Mouse (Mus musculus): Measurements from ENCODE around the gene Smg1.

Smg1 gene

GRCm38 (mm10) chr7:118243453-118244385 lies at the start of gene Smg1:
Smg1 (minus strand) TSS chr7:118243670.
- DNase-seq, result peak; percentile 98

- no peak for DNase-seq
Observed at GRCm38 (mm10) chr7:118283186-118283585, 39.7 kb upstream of the Smg1 start.

- DNase-seq, result no peak
Observed at GRCm38 (mm10) chr7:118282543-118282942, 39.1 kb upstream of the Smg1 start.

GRCm38 (mm10) chr7:118279521-118279920 lies 36.1 kb upstream of the Smg1 start:
- DNase-seq, result no peak

- no peak for DNase-seq
Observed at GRCm38 (mm10) chr7:118277335-118277910, 34.0 kb upstream of the Smg1 start.

- DNase-seq, result no peak
Observed at GRCm38 (mm10) chr7:118276684-118277334, 33.3 kb upstream of the Smg1 start.

- no peak for DNase-seq
Observed at GRCm38 (mm10) chr7:118275265-118275664, 31.8 kb upstream of the Smg1 start.

- no peak for DNase-seq
Observed at GRCm38 (mm10) chr7:118274851-118275250, 31.4 kb upstream of the Smg1 start.

- no peak for DNase-seq
Observed at GRCm38 (mm10) chr7:118274169-118274568, 30.7 kb upstream of the Smg1 start.

GRCm38 (mm10) chr7:118266099-118266498 lies 22.6 kb upstream of the Smg1 start:
- peak; percentile 70 for DNase-seq

GRCm38 (mm10) chr7:118263606-118264005 lies 20.1 kb upstream of the Smg1 start:
- no peak for DNase-seq

- no peak for DNase-seq
Observed at GRCm38 (mm10) chr7:118262409-118262808, 18.9 kb upstream of the Smg1 start.

GRCm38 (mm10) chr7:118259676-118260305 lies 16.3 kb upstream of the Smg1 start:
- peak; percentile 72 for DNase-seq

- DNase-seq, result no peak
Observed at GRCm38 (mm10) chr7:118258451-118258850, 15.0 kb upstream of the Smg1 start.

GRCm38 (mm10) chr7:118256740-118257139 lies 13.3 kb upstream of the Smg1 start:
- DNase-seq, result no peak

- peak; percentile 88 for DNase-seq
Observed at GRCm38 (mm10) chr7:118254460-118254859, 11.0 kb upstream of the Smg1 start.

- DNase-seq, result no peak
Observed at GRCm38 (mm10) chr7:118254015-118254414, 10.5 kb upstream of the Smg1 start.

- no peak for DNase-seq
Observed at GRCm38 (mm10) chr7:118252979-118253378, 9.5 kb upstream of the Smg1 start.

GRCm38 (mm10) chr7:118252349-118252748 lies 8.9 kb upstream of the Smg1 start:
- peak; percentile 79 for DNase-seq

GRCm38 (mm10) chr7:118251392-118252170 lies 8.1 kb upstream of the Smg1 start:
- no peak for DNase-seq

GRCm38 (mm10) chr7:118250482-118251160 lies 7.2 kb upstream of the Smg1 start:
- DNase-seq, result no peak

- no peak for DNase-seq
Observed at GRCm38 (mm10) chr7:118249563-118249962, 6.1 kb upstream of the Smg1 start.

All from cerebellum, adult 11 months (tissue).